Mouse (Mus musculus) liver, adult 2 months (tissue): Measurements from ENCODE around the gene BC035044.

Experiments used
- CTCF ChIP-seq: fragments of 200-500 bp; IDR thresholded peaks from 2 replicates; pipeline ENCODE4 v1.5.1; 2011; ENCODE audit warnings: low read depth, low read length, control low read depth
- POLR2A ChIP-seq: fragments of 200-500 bp; IDR thresholded peaks from 2 replicates; pipeline ENCODE4 v1.6.1; 2011; ENCODE audit warnings: low read length, control low read depth; ENCODE audit not compliant: insufficient read depth; ENCODE audit errors: extremely low read depth

DNA sequence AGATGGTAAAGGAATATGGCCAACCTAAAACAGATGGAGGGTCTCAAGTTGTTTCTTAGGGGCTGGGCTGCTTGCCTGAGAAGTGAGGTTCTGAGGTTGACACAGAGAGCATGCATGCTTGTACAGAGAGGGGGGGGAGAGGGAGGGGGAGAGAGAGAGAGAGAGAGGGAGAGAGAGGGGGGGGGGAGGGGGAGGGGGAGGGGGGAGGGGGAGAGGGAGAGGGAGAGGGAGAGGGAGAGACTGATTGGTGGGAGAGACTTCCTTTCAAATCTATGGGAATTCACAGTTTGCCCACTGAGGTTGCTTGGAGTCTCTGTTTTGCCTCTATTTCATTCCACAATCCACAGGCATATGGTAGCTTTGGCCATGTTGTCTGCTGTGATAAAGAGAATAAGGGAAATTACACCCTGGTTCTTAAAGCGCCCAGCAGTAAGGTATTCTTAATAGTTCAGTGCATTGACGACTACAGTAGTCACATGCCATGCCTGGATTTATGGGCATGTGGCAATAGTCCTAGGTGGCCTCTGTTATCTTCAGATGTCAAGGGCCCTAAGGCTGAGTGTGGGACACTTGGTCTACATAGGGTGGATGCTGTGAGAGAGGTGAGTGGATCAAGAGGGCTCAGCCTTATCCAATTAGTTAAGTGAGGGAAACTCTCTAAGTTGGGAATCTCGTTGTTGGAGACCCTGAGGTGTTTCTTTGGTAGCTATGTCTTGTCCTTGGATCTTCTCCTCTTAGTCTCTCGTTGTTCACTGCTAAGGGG is 49.4 kb downstream of the BC035044 start:
- TF ChIP-seq POLR2A (no peak), CTCF (no peak)
